Mouse (Mus musculus) limb, embryonic 15.5 days (tissue): ENCODE measurements around the gene Hacd1. TPM values are rescaled to one million over a fixed set of nuclear protein-coding genes. Genes with fewer than 3 reads are reported as not detected.
"Not testable (repeated sequence)": the region's sequence is repeated elsewhere in the genome, so short reads cannot be mapped to it uniquely, and the experiment has no call there.

Experiments
- ATAC-seq: fragments of 200-750 bp; cut with Nextera tagmentation; 2 replicates; pipeline ENCODE4 v1.8.0; 2017; ENCODE audit warnings: low read depth, moderate TSS enrichment; ENCODE audit not compliant: insufficient number of reproducible peaks, low FRiP score, low TSS enrichment
- H3K27ac ChIP-seq: fragments of 300-500 bp; sonication (generic); 2 replicates; pipeline ENCODE4 v1.5.1; 2015; ENCODE audit warnings: moderate library complexity, mild to moderate bottlenecking, inconsistent platforms
- H3K27me3 ChIP-seq: fragments of 300-500 bp; sonication (generic); 2 replicates; pipeline ENCODE4 v1.6.1; 2015; ENCODE audit warnings: inconsistent platforms
- H3K36me3 ChIP-seq: fragments of 300-500 bp; sonication (generic); 2 replicates; pipeline ENCODE4 v1.6.1; 2015; ENCODE audit warnings: inconsistent platforms
- H3K4me1 ChIP-seq: fragments of 300-500 bp; sonication (generic); 2 replicates; pipeline ENCODE4 v1.6.1; 2015; ENCODE audit warnings: inconsistent platforms
- H3K4me2 ChIP-seq: fragments of 300-500 bp; sonication (generic); 2 replicates; pipeline ENCODE4 v1.6.1; 2015; ENCODE audit warnings: mild to moderate bottlenecking, inconsistent platforms
- H3K4me3 ChIP-seq: fragments of 300-500 bp; sonication (generic); 2 replicates; pipeline ENCODE4 v1.5.1; 2015; ENCODE audit warnings: mild to moderate bottlenecking, inconsistent platforms
- H3K9ac ChIP-seq: fragments of 300-500 bp; sonication (generic); 2 replicates; pipeline ENCODE4 v1.6.1; 2015; ENCODE audit warnings: inconsistent platforms
- H3K9me3 ChIP-seq: fragments of 300-500 bp; sonication (generic); 2 replicates; pipeline ENCODE4 v1.6.1; 2016; ENCODE audit warnings: inconsistent platforms
- WGBS: fragments of 180-500 bp; shearing (Covaris S2); methylation state at CpG from one replicate; pipeline ENCODE4 v1.1.7; 2015; 5-methylcytosine and 5-hydroxymethylcytosine counted together
- polyA plus RNA-seq: library from polyadenylated mRNA; unstranded; fragments of >200 nt; fragmentation: Nextera tagmentation; extraction: Ambion mirVana; gene quantifications from 2 replicates; pipeline ENCODE4 v1.2.1, GENCODE M21; 2015

Hacd1 gene
- 58.0 and 77.5 TPM in 2 replicates for polyA plus RNA-seq

- Histone ChIP-seq H3K4me2 (peak within 1 kb of the TSS; percentile 82), H3K4me3 (peak within 1 kb of the TSS; percentile 84), H3K4me1 (peaks cover 4% of the 10 kb centered on the region), H3K36me3 (no peaks in the 10 kb centered on the region), H3K9ac (peak within 1 kb of the TSS; percentile 63), H3K27me3 (no peaks in the 10 kb centered on the region), H3K9me3 (no peaks in the 10 kb centered on the region), H3K27ac (peak within 1 kb of the TSS; percentile 82)
- ATAC-seq: peak; percentile 83
- under 1% methylated on average over 85 of the region's 101 CpGs for WGBS
These were observed at the start of gene Hacd1 for GRCm38 (mm10) chr2:14055566-14056331. Hacd1 (minus strand) TSS chr2:14056135.

- H3K27me3 ChIP-seq: no peaks in the 10 kb centered on the region
- peaks cover 3% of the 10 kb centered on the region for H3K36me3 ChIP-seq
- H3K4me3 ChIP-seq: no peak overlapping the region
- no peak overlapping the region for H3K4me2 ChIP-seq
- 93% methylated on average over 1 of the region's 1 CpGs for WGBS
- no peak overlapping the region for H3K9ac ChIP-seq
- no peak overlapping the region for H3K27ac ChIP-seq
- H3K9me3 ChIP-seq: no peaks in the 10 kb centered on the region
- H3K4me1 ChIP-seq: no peaks in the 10 kb centered on the region
- no peak for ATAC-seq
These were observed 48.0 kb upstream of the Hacd1 start for GRCm38 (mm10) chr2:14103924-14104323.

GRCm38 (mm10) chr2:14102603-14103002 is 46.7 kb upstream of the Hacd1 start:
- Histone ChIP-seq H3K4me2 (no peak overlapping the region), H3K4me1 (no peaks in the 10 kb centered on the region), H3K4me3 (no peak overlapping the region), H3K9me3 (no peaks in the 10 kb centered on the region), H3K36me3 (peaks cover 3% of the 10 kb centered on the region), H3K9ac (no peak overlapping the region), H3K27ac (no peak overlapping the region), H3K27me3 (no peaks in the 10 kb centered on the region)
- no peak for ATAC-seq
- WGBS: 90% methylated on average over 2 of the region's 2 CpGs

DNA sequence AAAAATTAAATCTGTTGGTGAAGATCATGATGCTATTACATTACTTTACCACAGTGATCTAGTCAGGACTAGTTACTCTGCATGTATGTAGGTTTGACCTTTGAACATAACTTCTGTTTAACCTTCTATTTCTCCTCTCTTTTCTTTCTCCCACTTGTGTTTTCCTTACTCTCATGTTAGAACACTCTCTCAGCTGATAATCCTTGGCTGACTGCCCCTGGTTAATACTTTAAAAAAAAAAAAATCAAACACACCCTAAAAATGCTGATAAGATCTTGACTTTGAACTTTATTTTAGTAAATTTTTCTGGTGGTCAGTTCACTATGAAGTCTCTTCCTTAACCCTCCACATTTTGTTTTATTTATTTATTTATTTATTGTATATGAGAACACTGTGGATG is 44.6 kb upstream of the Hacd1 start:
- H3K4me1 ChIP-seq: no peaks in the 10 kb centered on the region
- H3K27me3 ChIP-seq: no peaks in the 10 kb centered on the region
- no peaks in the 10 kb centered on the region for H3K9me3 ChIP-seq
- no peak for ATAC-seq
- H3K4me3 ChIP-seq: no peak overlapping the region
- H3K27ac ChIP-seq: no peak overlapping the region
- peaks cover 14% of the 10 kb centered on the region for H3K36me3 ChIP-seq
- no peak overlapping the region for H3K9ac ChIP-seq
- H3K4me2 ChIP-seq: no peak overlapping the region

DNA sequence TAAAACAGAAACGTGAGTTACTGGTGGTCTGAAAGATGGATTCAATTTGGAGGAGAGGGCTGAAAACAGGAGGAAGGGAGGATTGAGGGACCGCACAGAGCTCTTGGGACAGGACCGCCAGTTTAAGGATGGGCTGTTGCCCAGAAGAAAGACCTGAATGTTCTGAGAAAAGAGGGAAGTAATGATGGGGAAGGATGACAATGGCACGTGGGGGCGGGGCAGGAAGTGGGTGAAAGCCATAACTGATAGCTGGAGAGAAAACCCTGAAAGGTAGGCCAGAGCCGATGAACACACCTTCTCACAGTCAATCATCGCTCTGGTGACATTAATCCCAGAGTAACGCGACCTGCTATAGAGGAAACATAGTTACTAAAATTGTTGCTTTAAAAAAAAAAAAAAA is 22.6 kb upstream of the Hacd1 start:
- peaks cover 14% of the 10 kb centered on the region for H3K4me1 ChIP-seq
- not testable (repeated sequence) for H3K4me2 ChIP-seq, H3K36me3 ChIP-seq, H3K9me3 ChIP-seq, ATAC-seq, H3K4me3 ChIP-seq, H3K27ac ChIP-seq, H3K9ac ChIP-seq, H3K27me3 ChIP-seq
- 89% methylated on average over 9 of the region's 9 CpGs for WGBS

- Histone ChIP-seq H3K9me3 (no peaks in the 10 kb centered on the region), H3K4me1 (peaks cover 14% of the 10 kb centered on the region), H3K4me2 (peak overlapping the region; percentile 59), H3K27me3 (no peaks in the 10 kb centered on the region), H3K27ac (peak overlapping the region; percentile 97), H3K9ac (peak overlapping the region; percentile 83), H3K36me3 (no peaks in the 10 kb centered on the region), H3K4me3 (peak overlapping the region; percentile 83)
- under 1% methylated on average over 38 of the region's 38 CpGs for WGBS
- ATAC-seq: no peak
These were observed 18.4 kb upstream of the Hacd1 start for GRCm38 (mm10) chr2:14074221-14074901.

GRCm38 (mm10) chr2:14073362-14074220 is 17.7 kb upstream of the Hacd1 start, which contains the start of gene Stam:
Stam (plus strand) TSS chr2:14074098.
- Histone ChIP-seq H3K9me3 (no peaks in the 10 kb centered on the region), H3K4me3 (peak within 1 kb of the TSS; percentile 83), H3K36me3 (no peaks in the 10 kb centered on the region), H3K4me2 (peak within 1 kb of the TSS; percentile 59), H3K9ac (peak within 1 kb of the TSS; percentile 83), H3K27ac (peak within 1 kb of the TSS; percentile 97), H3K27me3 (no peaks in the 10 kb centered on the region), H3K4me1 (peaks cover 14% of the 10 kb centered on the region)
- under 1% methylated on average over 47 of the region's 50 CpGs for WGBS
- ATAC-seq: peak; percentile 94

- peak overlapping the region; percentile 59 for H3K4me2 ChIP-seq
- no peaks in the 10 kb centered on the region for H3K36me3 ChIP-seq
- H3K27me3 ChIP-seq: no peaks in the 10 kb centered on the region
- H3K27ac ChIP-seq: peak overlapping the region; percentile 97
- no peak for ATAC-seq
- peak overlapping the region; percentile 83 for H3K4me3 ChIP-seq
- H3K9ac ChIP-seq: peak overlapping the region; percentile 83
- H3K4me1 ChIP-seq: peaks cover 14% of the 10 kb centered on the region
- WGBS: 14% methylated on average over 8 of the region's 8 CpGs
- no peaks in the 10 kb centered on the region for H3K9me3 ChIP-seq
These were observed 17.1 kb upstream of the Hacd1 start for GRCm38 (mm10) chr2:14073008-14073361.

DNA sequence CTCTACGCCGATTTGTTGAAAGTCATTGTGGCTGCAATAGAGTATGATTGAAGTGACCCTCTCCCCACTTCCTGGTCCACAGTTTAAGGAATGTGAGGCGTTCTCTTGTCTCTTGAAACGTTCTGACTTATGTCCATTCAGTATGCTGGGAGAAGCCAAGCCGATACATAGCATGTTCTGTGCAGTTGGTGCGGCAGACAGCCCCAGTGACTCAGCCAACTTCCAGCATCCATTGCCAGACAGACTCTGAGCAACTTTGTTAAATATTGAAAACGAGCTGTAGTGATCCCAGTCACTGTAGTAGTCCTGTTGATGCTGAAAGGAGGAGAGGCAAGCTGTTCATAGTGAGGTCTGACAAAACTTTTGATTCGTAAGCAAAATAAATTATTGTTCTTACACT is 14.5 kb upstream of the Hacd1 start:
- WGBS: 80% methylated on average over 8 of the region's 8 CpGs
- Histone ChIP-seq H3K4me1 (peaks cover 5% of the 10 kb centered on the region), H3K36me3 (no peaks in the 10 kb centered on the region), H3K27me3 (no peaks in the 10 kb centered on the region), H3K4me2 (no peak overlapping the region), H3K9ac (no peak overlapping the region), H3K27ac (no peak overlapping the region), H3K4me3 (no peak overlapping the region), H3K9me3 (no peaks in the 10 kb centered on the region)
- no peak for ATAC-seq

GRCm38 (mm10) chr2:14069027-14069426 is 13.1 kb upstream of the Hacd1 start:
- no peak overlapping the region for H3K4me2 ChIP-seq
- H3K9ac ChIP-seq: no peak overlapping the region
- H3K27ac ChIP-seq: no peak overlapping the region
- no peak overlapping the region for H3K4me3 ChIP-seq
- H3K4me1 ChIP-seq: no peaks in the 10 kb centered on the region
- no peaks in the 10 kb centered on the region for H3K9me3 ChIP-seq
- ATAC-seq: no peak
- WGBS: 83% methylated on average over 2 of the region's 2 CpGs
- no peaks in the 10 kb centered on the region for H3K27me3 ChIP-seq
- no peaks in the 10 kb centered on the region for H3K36me3 ChIP-seq

- WGBS: 47% methylated on average over 2 of the region's 2 CpGs
- no peak overlapping the region for H3K27ac ChIP-seq
- H3K9me3 ChIP-seq: no peaks in the 10 kb centered on the region
- H3K4me3 ChIP-seq: no peak overlapping the region
- H3K27me3 ChIP-seq: no peaks in the 10 kb centered on the region
- H3K36me3 ChIP-seq: no peaks in the 10 kb centered on the region
- H3K4me1 ChIP-seq: no peaks in the 10 kb centered on the region
- H3K4me2 ChIP-seq: no peak overlapping the region
- H3K9ac ChIP-seq: no peak overlapping the region
- ATAC-seq: no peak
These were observed 10.0 kb upstream of the Hacd1 start for GRCm38 (mm10) chr2:14065704-14066650.
